Mouse (Mus musculus): ENCODE results near the gene Ppp2r5a. TPM values are rescaled to one million over a fixed set of nuclear protein-coding genes. Genes with fewer than 3 reads are reported as not detected.

Ppp2r5a gene
- polyA plus RNA-seq (2012; fragmentation: generic; extraction: Trizol) = 28.1 TPM

GRCm38 (mm10) chr1:191403074-191403473 is at the start of gene Ppp2r5a:
Gene Ppp2r5a (minus strand): TSS chr1:191403272.
- no peaks in the 10 kb centered on the region for H3K36me3 ChIP-seq (ENCODE audit: control insufficient read depth, insufficient read depth)
- no peak for TF ChIP-seq CEBPB (IDR thresholded peaks at IDR 0.05; ENCODE audit: insufficient read depth, poor library complexity, severe bottlenecking)
- TF ChIP-seq POLR2AphosphoS2 (IDR thresholded peaks at IDR 0.05; ENCODE audit: insufficient read length, low read depth) = no peak

GRCm38 (mm10) chr1:191450614-191451013 is 47.5 kb upstream of the Ppp2r5a start:
- H3K4me3 ChIP-seq = no peak overlapping the region
- no peak overlapping the region for H3ac ChIP-seq (ENCODE audit: control insufficient read depth, insufficient read length)
- no peaks in the 10 kb centered on the region for H3K36me3 ChIP-seq (ENCODE audit: control insufficient read depth, insufficient read depth)
- no peaks in the 10 kb centered on the region for H3K27me3 ChIP-seq (ENCODE audit: control insufficient read depth, insufficient read depth, insufficient read length)
- H3K79me2 ChIP-seq (ENCODE audit: control insufficient read depth, insufficient read depth) = no peaks in the 10 kb centered on the region
- TF ChIP-seq MYOG (IDR thresholded peaks at IDR 0.05; ENCODE audit: control insufficient read depth in 1 of 3, insufficient read depth in 1 of 3, insufficient read length in 2 of 3, low read depth in 2 of 3) (no peak), POLR2A (IDR thresholded peaks at IDR 0.05; ENCODE audit: insufficient read length, low read depth) (no peak), TCF3 (IDR thresholded peaks at IDR 0.05; ENCODE audit: insufficient read length, low read depth) (no peak), TCF12 (IDR thresholded peaks at IDR 0.05; ENCODE audit: insufficient read depth, poor library complexity, severe bottlenecking) (no peak), SRF (IDR thresholded peaks at IDR 0.05; ENCODE audit: control insufficient read depth, insufficient read length, low read depth) (no peak), REST (IDR thresholded peaks at IDR 0.05; ENCODE audit: insufficient read depth, insufficient read length) (no peak)
- H3K4me2 ChIP-seq (ENCODE audit: low read depth) = no peak overlapping the region

More at GRCm38 (mm10) chr1:191403074-191403473, at the start of gene Ppp2r5a:
- no peaks in the 10 kb centered on the region for H3K27me3 ChIP-seq (ENCODE audit: control insufficient read depth, insufficient read depth, insufficient read length)
- no peak within 1 kb of the TSS for H3ac ChIP-seq (ENCODE audit: control insufficient read depth, insufficient read length)
- no peaks in the 10 kb centered on the region for H3K79me2 ChIP-seq (ENCODE audit: control insufficient read depth, insufficient read depth)
- H3K4me3 ChIP-seq = no peak within 1 kb of the TSS
- H3K4me2 ChIP-seq (ENCODE audit: low read depth) = no peak within 1 kb of the TSS

GRCm38 (mm10) chr1:191449537-191449936 is 46.5 kb upstream of the Ppp2r5a start:
- Histone ChIP-seq H3K4me3 (no peak overlapping the region), H3ac (ENCODE audit: control insufficient read depth, insufficient read length) (no peak overlapping the region), H3K4me2 (ENCODE audit: low read depth) (no peak overlapping the region), H3K79me2 (ENCODE audit: control insufficient read depth, insufficient read depth) (no peaks in the 10 kb centered on the region), H3K27me3 (ENCODE audit: control insufficient read depth, insufficient read depth, insufficient read length) (no peaks in the 10 kb centered on the region), H3K36me3 (ENCODE audit: control insufficient read depth, insufficient read depth) (no peaks in the 10 kb centered on the region)
- TF ChIP-seq MYOD1 (IDR thresholded peaks at IDR 0.05; ENCODE audit: control insufficient read depth in 1 of 3, insufficient read length in 2 of 3, low read depth in 2 of 3) (no peak), POLR2AphosphoS2 (IDR thresholded peaks at IDR 0.05; ENCODE audit: insufficient read length, low read depth) (no peak), CEBPB (IDR thresholded peaks at IDR 0.05; ENCODE audit: insufficient read depth, poor library complexity, severe bottlenecking) (no peak), POLR2A (IDR thresholded peaks at IDR 0.05; ENCODE audit: insufficient read length, low read depth) (no peak), E2F4 (IDR thresholded peaks at IDR 0.05; ENCODE audit: insufficient read depth) (no peak), TCF12 (IDR thresholded peaks at IDR 0.05; ENCODE audit: insufficient read depth, poor library complexity, severe bottlenecking) (no peak), MYOG (IDR thresholded peaks at IDR 0.05; ENCODE audit: control insufficient read depth in 1 of 3, insufficient read depth in 1 of 3, insufficient read length in 2 of 3, low read depth in 2 of 3) (no peak), MAX (IDR thresholded peaks at IDR 0.05; ENCODE audit: low read depth) (no peak), USF1 (IDR thresholded peaks at IDR 0.05; ENCODE audit: low read depth) (no peak), REST (IDR thresholded peaks at IDR 0.05; ENCODE audit: insufficient read depth, insufficient read length) (no peak), TCF3 (IDR thresholded peaks at IDR 0.05; ENCODE audit: insufficient read length, low read depth) (no peak), SRF (IDR thresholded peaks at IDR 0.05; ENCODE audit: control insufficient read depth, insufficient read length, low read depth) (no peak)

GRCm38 (mm10) chr1:191447391-191448016 is 44.4 kb upstream of the Ppp2r5a start:
- Histone ChIP-seq H3ac (ENCODE audit: control insufficient read depth, insufficient read length) (no peak overlapping the region), H3K4me3 (no peak overlapping the region), H3K27me3 (ENCODE audit: control insufficient read depth, insufficient read depth, insufficient read length) (no peaks in the 10 kb centered on the region), H3K79me2 (ENCODE audit: control insufficient read depth, insufficient read depth) (no peaks in the 10 kb centered on the region), H3K4me2 (ENCODE audit: low read depth) (no peak overlapping the region), H3K36me3 (ENCODE audit: control insufficient read depth, insufficient read depth) (no peaks in the 10 kb centered on the region)
- TF ChIP-seq POLR2A (IDR thresholded peaks at IDR 0.05; ENCODE audit: insufficient read length, low read depth) (no peak), POLR2AphosphoS2 (IDR thresholded peaks at IDR 0.05; ENCODE audit: insufficient read length, low read depth) (no peak), TCF3 (IDR thresholded peaks at IDR 0.05; ENCODE audit: insufficient read length, low read depth) (no peak), MYOG (IDR thresholded peaks at IDR 0.05; ENCODE audit: control insufficient read depth in 1 of 3, insufficient read depth in 1 of 3, insufficient read length in 2 of 3, low read depth in 2 of 3) (no peak), USF1 (IDR thresholded peaks at IDR 0.05; ENCODE audit: low read depth) (no peak), SRF (IDR thresholded peaks at IDR 0.05; ENCODE audit: control insufficient read depth, insufficient read length, low read depth) (no peak), CEBPB (IDR thresholded peaks at IDR 0.05; ENCODE audit: insufficient read depth, poor library complexity, severe bottlenecking) (no peak), MYOD1 (IDR thresholded peaks at IDR 0.05; ENCODE audit: control insufficient read depth in 1 of 3, insufficient read length in 2 of 3, low read depth in 2 of 3) (no peak), TCF12 (IDR thresholded peaks at IDR 0.05; ENCODE audit: insufficient read depth, poor library complexity, severe bottlenecking) (no peak), REST (IDR thresholded peaks at IDR 0.05; ENCODE audit: insufficient read depth, insufficient read length) (no peak), MAX (IDR thresholded peaks at IDR 0.05; ENCODE audit: low read depth) (no peak), E2F4 (IDR thresholded peaks at IDR 0.05; ENCODE audit: insufficient read depth) (no peak)

- no peak overlapping the region for H3K4me2 ChIP-seq (ENCODE audit: low read depth)
- TF ChIP-seq MYOD1 (IDR thresholded peaks at IDR 0.05; ENCODE audit: control insufficient read depth in 1 of 3, insufficient read length in 2 of 3, low read depth in 2 of 3) (no peak), E2F4 (IDR thresholded peaks at IDR 0.05; ENCODE audit: insufficient read depth) (no peak), TCF12 (IDR thresholded peaks at IDR 0.05; ENCODE audit: insufficient read depth, poor library complexity, severe bottlenecking) (no peak), SRF (IDR thresholded peaks at IDR 0.05; ENCODE audit: control insufficient read depth, insufficient read length, low read depth) (no peak), MAX (IDR thresholded peaks at IDR 0.05; ENCODE audit: low read depth) (no peak), POLR2A (IDR thresholded peaks at IDR 0.05; ENCODE audit: insufficient read length, low read depth) (no peak), CEBPB (IDR thresholded peaks at IDR 0.05; ENCODE audit: insufficient read depth, poor library complexity, severe bottlenecking) (no peak), REST (IDR thresholded peaks at IDR 0.05; ENCODE audit: insufficient read depth, insufficient read length) (no peak), TCF3 (IDR thresholded peaks at IDR 0.05; ENCODE audit: insufficient read length, low read depth) (no peak), USF1 (IDR thresholded peaks at IDR 0.05; ENCODE audit: low read depth) (no peak), MYOG (IDR thresholded peaks at IDR 0.05; ENCODE audit: control insufficient read depth in 1 of 3, insufficient read depth in 1 of 3, insufficient read length in 2 of 3, low read depth in 2 of 3) (no peak)
- no peaks in the 10 kb centered on the region for H3K36me3 ChIP-seq (ENCODE audit: control insufficient read depth, insufficient read depth)
- no peak overlapping the region for H3ac ChIP-seq (ENCODE audit: control insufficient read depth, insufficient read length)
- H3K4me3 ChIP-seq = no peak overlapping the region
- no peaks in the 10 kb centered on the region for H3K79me2 ChIP-seq (ENCODE audit: control insufficient read depth, insufficient read depth)
- H3K27me3 ChIP-seq (ENCODE audit: control insufficient read depth, insufficient read depth, insufficient read length) = no peaks in the 10 kb centered on the region
Observed at GRCm38 (mm10) chr1:191446307-191446706, 43.2 kb upstream of the Ppp2r5a start.

Data from myocyte (in vitro differentiated cells).